Mouse (Mus musculus) limb, embryonic 10.5 days (tissue): ENCODE results near the gene Bid. TPM values are rescaled to one million over a fixed set of nuclear protein-coding genes. Genes with fewer than 3 reads are reported as not detected.
"Not testable (repeated sequence)": the region's sequence is repeated elsewhere in the genome, so short reads cannot be mapped to it uniquely, and the experiment has no call there.

ENCODE experiments used
- DNase-seq: peaks from one replicate; pipeline ENCODE4 v3.0.0-alpha.2; 2017; ENCODE audit warnings: low spot score
- H3K27ac ChIP-seq: fragments of 300-500 bp; sonication (generic); 2 replicates; pipeline ENCODE4 v1.5.1; 2016; ENCODE audit warnings: mild to moderate bottlenecking
- H3K27me3 ChIP-seq: fragments of 300-500 bp; sonication (generic); 2 replicates; pipeline ENCODE4 v1.6.1; 2016; ENCODE audit warnings: low read depth, mild to moderate bottlenecking; ENCODE audit not compliant: poor library complexity, severe bottlenecking
- H3K36me3 ChIP-seq: fragments of 300-500 bp; sonication (generic); 2 replicates; pipeline ENCODE4 v1.6.1; 2016; ENCODE audit warnings: mild to moderate bottlenecking, moderate library complexity
- H3K4me1 ChIP-seq: fragments of 300-500 bp; sonication (generic); 2 replicates; pipeline ENCODE4 v1.6.1; 2016
- H3K4me3 ChIP-seq: fragments of 300-500 bp; sonication (generic); 2 replicates; pipeline ENCODE4 v1.5.1; 2016; ENCODE audit warnings: mild to moderate bottlenecking, moderate library complexity
- H3K9me3 ChIP-seq: fragments of 300-500 bp; sonication (generic); replicated peaks from 2 replicates; pipeline ENCODE4 v1.6.1; 2016; ENCODE audit warnings: mild to moderate bottlenecking
- WGBS: fragments of 180-500 bp; shearing (Covaris S2); methylation state at CpG from one replicate; pipeline ENCODE4 v1.1.7; 2016; 5-methylcytosine and 5-hydroxymethylcytosine counted together
- polyA plus RNA-seq: library from polyadenylated mRNA; unstranded; fragments of >200 nt; fragmentation: Nextera tagmentation; extraction: Ambion mirVana; gene quantifications from 2 replicates; pipeline ENCODE4 v1.2.1, GENCODE M21; 2016

Gene Bid
- polyA plus RNA-seq, 1 experiment from 2014 or later = 14.8 TPM

DNA sequence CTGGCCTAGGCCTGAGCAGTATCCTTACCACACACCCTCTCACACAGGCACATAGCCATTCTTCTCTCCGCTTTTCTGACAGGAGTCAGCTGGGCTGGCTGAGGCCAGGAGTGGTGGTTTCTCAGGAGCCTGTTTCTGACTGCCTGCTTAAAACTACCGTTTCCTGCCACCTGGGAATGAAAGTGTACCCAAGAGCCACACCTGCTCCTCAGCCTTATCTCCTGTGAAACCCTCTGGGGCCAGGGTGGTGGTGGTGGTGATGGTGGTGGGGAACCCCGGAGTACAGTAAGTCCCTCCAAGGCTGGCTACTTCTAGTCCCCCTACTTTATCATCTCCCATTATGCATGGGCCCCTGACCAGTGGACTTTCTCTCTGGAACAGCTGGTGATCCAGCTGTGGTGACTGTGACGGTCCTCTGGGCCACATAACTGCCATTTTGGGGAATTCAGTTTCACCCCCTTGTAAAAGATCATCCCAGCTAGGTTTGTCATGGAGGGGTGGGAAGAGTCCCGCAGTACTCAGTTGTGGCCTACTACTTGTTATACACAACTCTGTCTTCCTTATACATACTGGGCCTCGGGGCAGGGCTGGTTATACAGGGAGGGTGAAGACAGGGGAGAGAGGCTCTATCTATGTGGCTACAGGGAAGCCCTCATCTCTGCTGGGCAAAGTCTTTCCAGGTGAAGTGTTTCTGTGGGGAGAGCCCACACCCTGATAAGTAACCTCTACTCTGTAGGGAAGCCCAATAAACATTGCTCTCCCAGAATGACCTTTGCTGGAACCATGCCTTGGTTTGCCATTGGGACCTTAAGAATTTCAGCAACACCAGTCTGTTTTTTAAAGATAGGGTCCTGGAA, 14.0 kb upstream of the Bid start:
- no peak overlapping the region for H3K27ac ChIP-seq
- H3K9me3 ChIP-seq = no peaks in the 10 kb centered on the region
- H3K4me1 ChIP-seq = no peaks in the 10 kb centered on the region
- no peak overlapping the region for H3K4me3 ChIP-seq
- DNase-seq = no peak
- peaks cover 21% of the 10 kb centered on the region for H3K36me3 ChIP-seq
- no peaks in the 10 kb centered on the region for H3K27me3 ChIP-seq
- WGBS = 81% methylated on average over 6 of the region's 6 CpGs

DNA sequence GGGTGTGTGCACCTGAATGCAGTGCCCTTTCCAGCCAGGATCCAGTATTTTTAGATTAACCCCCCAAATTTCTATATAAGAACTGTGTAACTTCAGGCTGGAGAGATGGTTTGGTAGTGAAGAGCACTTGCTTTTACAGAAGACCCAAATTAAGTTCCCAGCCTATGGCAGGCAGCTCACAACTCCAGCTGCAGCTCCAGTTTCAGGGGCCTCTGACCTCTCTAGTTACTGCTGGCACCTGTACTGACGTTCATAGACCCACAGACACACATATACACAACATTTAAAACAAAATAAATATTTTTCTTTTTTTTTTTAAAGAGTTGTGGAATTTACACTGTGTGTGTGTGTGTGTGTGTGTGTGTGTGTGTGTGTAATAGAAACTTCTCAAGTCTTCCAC, 12.8 kb upstream of the Bid start:
- WGBS = 60% methylated on average over 1 of the region's 1 CpGs
- no peaks in the 10 kb centered on the region for H3K4me1 ChIP-seq

DNA sequence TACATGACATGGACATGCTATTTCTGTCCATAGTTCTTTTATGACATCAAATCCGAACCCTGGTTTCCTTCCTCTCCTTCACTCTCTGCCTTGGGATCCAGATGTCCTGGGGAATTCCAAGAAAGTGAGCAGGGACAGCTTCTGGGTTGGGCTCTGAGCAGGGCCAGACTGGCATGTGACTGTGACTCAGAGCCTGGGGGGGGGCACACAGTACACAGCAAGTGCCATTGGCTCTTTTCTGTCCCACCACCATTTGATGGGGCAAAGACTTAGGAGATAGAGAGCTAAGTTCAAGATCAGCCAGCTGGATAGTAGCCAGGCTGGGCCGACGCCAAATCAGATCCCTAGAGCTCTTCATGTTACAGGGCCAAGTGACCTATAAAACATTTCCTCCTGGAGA, 11.1 kb upstream of the Bid start:
- WGBS = 76% methylated on average over 3 of the region's 3 CpGs
- no peak overlapping the region for H3K4me3 ChIP-seq
- H3K9me3 ChIP-seq = no peaks in the 10 kb centered on the region
- H3K4me1 ChIP-seq = no peaks in the 10 kb centered on the region
- H3K27ac ChIP-seq = no peak overlapping the region
- H3K36me3 ChIP-seq = peaks cover 11% of the 10 kb centered on the region
- DNase-seq = no peak
- H3K27me3 ChIP-seq = no peaks in the 10 kb centered on the region

More for the DNA sequence above, 12.8 kb upstream of the Bid start:
- Histone ChIP-seq H3K36me3 (peaks cover 20% of the 10 kb centered on the region), H3K27ac (no peak overlapping the region), H3K27me3 (no peaks in the 10 kb centered on the region), H3K4me3 (no peak overlapping the region), H3K9me3 (no peaks in the 10 kb centered on the region)
- DNase-seq = no peak

DNA sequence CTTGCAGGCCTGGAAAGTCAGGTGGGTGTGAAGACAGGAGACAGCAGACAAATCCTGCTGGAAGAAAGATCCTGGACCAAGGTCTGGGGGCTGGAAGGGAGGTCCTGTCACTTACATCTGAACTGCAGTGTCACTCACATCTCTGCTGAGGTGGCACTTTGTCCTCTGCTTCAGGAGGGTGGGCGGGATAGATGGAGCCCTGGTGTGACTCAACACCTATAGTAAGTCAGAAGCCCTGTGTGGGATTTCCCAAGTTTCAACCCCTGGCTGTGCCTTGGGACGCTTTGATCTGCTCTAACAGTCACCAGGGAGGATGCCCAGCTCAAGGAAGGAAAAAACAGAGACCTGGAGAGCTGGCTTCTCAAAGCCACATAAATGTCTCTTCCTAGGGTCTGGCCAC, 10.2 kb upstream of the Bid start:
- Histone ChIP-seq H3K27me3 (no peaks in the 10 kb centered on the region), H3K36me3 (peaks cover 2% of the 10 kb centered on the region; the same call in 1 of the 2 replicates), H3K27ac (no peak overlapping the region), H3K4me1 (no peaks in the 10 kb centered on the region), H3K4me3 (no peak overlapping the region), H3K9me3 (no peaks in the 10 kb centered on the region)
- DNase-seq = no peak
- 37% methylated on average over 2 of the region's 2 CpGs for WGBS

DNA sequence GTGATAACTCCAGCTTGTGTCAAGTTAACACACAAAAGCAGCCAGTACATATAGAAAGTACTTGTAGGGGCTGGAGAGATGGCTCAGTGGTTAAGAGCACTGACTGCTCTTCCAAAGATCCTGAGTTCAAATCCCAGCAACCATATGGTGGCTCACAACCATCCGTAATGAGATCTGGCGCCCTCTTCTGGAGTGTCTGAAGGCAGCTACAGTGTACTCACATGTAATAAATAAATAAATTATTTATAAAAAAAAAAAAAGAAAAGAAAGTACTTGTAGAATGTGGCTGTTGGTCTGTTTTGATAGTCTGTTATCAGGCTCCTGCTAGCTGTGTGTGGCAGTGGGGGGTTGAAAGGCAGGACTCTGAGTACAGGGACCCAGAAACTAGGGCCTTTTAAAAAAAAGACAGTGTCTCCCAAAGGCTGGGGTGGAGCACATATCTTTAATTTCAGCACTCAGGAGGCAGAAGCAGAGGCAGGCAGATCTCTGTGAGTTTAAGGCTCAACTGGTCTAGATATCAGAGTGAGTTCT, 8.2 kb upstream of the Bid start:
- not testable (repeated sequence) for H3K36me3 ChIP-seq, DNase-seq, H3K4me1 ChIP-seq, H3K27me3 ChIP-seq, H3K4me3 ChIP-seq, H3K27ac ChIP-seq, H3K9me3 ChIP-seq
- WGBS = 89% methylated on average over 2 of the region's 2 CpGs

DNA sequence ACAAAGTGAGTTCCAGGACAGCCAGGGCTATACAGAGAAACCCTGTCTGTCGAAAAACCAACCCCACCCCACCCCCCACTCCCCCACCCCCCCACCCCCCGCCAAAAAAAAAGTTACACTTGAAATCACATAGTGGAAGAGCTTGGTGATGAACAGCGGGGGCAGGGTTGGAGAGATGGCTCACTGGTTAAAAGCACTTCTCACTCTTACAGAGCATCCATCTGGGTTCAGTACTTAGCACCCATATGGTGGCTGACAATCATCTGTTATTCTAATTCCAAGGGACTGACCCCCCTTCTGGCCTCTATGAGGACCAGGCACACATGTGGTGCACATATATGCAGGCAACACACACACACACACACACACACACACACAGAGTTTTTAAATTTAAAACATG, 1.3 kb upstream of the Bid start:
- H3K27ac ChIP-seq = no peak overlapping the region
- 53% methylated on average over 3 of the region's 3 CpGs for WGBS

DNA sequence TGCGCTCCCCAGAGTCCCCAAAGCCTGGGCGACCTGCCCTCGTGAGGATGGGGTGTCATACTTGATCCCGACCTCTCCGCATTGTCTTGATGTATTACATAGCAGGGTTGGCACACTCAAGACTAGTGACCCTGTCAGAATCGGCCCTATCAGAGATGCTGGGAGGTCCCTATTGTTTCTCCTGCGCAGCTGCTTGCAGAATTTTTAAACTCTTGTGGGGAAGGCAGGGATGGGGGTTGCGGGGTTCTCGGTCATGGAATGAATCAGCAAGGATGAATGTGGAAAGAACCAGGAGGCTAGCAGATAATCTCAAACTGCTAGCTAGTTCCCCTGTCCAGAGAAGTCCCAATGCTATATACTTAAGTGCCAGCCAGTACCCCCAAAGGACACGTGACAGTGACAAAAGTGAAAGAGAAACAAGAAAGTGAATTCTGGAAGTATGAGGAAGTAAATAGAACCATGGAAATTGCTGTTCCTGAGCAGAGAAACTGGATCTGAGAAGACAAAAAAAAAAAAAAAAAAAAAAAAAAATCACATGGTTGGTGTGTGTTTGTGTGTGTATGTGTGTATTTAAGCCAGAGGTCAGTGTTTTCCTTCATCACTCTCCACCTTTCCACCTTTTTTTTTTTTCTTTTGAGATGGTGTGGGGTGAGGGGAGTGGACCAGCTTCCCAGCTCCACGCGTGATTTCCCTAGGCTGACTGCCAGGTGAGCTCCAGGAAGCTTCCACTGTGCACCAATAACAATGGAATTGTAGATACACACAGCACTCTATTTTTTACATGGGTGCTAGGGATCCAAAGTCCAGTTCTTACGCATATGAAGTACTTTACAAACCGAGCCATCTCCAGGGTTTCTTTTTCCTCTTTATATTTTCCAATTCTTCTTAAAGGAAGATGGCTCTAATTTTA, 574 bp upstream of the Bid start:
- peak overlapping the region; percentile 80 for H3K4me3 ChIP-seq
- not testable (repeated sequence) for H3K36me3 ChIP-seq, DNase-seq, H3K9me3 ChIP-seq
- H3K27me3 ChIP-seq = peaks cover 21% of the 10 kb centered on the region
- 24% methylated on average over 13 of the region's 14 CpGs for WGBS
- peak overlapping the region; percentile 74; the same call in 1 of the 2 replicates for H3K27ac ChIP-seq
- peaks cover 17% of the 10 kb centered on the region for H3K4me1 ChIP-seq

More for the DNA sequence above, 1.3 kb upstream of the Bid start:
- no peak for DNase-seq
- Histone ChIP-seq H3K27me3 (peaks cover 21% of the 10 kb centered on the region), H3K9me3 (no peaks in the 10 kb centered on the region), H3K4me3 (no peak overlapping the region), H3K4me1 (peaks cover 17% of the 10 kb centered on the region), H3K36me3 (no peaks in the 10 kb centered on the region)

DNA sequence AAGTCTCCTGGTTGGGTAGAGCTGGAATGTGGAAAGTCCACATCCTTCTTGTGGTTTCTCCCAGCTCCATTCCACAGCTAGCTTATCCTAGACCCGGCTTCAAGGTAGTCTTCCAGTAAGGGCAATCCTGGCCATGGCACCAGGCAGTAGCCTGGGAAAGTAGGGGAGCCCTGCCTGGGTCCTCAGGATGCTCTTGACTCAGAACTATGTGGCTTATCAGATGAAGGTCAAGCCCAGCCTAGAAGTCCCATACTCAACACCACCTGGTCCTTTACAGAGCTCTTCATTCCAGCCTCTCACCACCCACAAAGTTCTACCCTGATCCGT, 1.0 kb downstream of the Bid start:
- Histone ChIP-seq H3K4me1 (peaks cover 20% of the 10 kb centered on the region), H3K27ac (no peak overlapping the region), H3K36me3 (no peaks in the 10 kb centered on the region), H3K4me3 (no peak overlapping the region; the same call in none of the 2 replicates), H3K9me3 (no peaks in the 10 kb centered on the region), H3K27me3 (peaks cover 21% of the 10 kb centered on the region)
- 28% methylated on average over 2 of the region's 2 CpGs for WGBS
- DNase-seq = no peak

DNA sequence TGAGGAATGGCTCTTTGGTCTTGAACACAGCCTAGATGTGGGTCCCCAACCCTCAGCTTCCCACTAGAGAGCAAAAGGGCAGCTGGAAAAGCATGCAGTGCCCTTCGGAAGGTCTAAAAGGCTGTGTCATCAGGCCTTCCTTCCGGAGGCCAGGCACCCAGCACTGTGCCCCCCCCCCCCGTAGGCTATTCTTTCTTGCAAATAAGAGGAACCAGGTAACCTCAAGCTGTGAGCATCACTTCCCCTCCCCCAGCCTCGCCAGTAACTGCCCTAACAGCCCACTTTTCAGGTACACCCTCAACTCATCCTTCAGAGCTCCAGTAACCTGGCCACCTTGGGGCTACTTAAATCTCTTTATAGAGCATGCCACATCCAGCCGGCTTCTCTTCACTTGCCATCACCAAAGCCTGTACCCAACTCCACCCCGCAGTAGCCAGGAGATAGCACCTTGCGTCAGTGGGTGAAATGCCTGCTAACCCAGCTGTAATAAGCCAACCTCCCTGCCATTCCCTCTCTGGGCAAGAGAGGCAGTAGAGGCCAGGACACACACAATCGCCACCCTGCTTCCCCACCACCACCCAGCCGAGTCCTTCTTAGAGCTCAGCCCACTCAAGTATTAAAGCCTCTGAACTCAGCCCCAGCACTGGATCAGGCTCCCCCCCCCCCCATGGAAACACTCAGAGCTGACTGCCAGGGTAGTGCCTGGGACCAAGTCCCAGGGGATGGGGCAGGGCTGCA, 1.6 kb downstream of the Bid start:
- no peak overlapping the region for H3K27ac ChIP-seq
- peaks cover 21% of the 10 kb centered on the region for H3K27me3 ChIP-seq
- no peak overlapping the region; the same call in 1 of the 2 replicates for H3K4me3 ChIP-seq
- no peak for DNase-seq
- WGBS = 45% methylated on average over 9 of the region's 9 CpGs
- H3K36me3 ChIP-seq = no peaks in the 10 kb centered on the region
- peaks cover 20% of the 10 kb centered on the region for H3K4me1 ChIP-seq
- H3K9me3 ChIP-seq = no peaks in the 10 kb centered on the region

DNA sequence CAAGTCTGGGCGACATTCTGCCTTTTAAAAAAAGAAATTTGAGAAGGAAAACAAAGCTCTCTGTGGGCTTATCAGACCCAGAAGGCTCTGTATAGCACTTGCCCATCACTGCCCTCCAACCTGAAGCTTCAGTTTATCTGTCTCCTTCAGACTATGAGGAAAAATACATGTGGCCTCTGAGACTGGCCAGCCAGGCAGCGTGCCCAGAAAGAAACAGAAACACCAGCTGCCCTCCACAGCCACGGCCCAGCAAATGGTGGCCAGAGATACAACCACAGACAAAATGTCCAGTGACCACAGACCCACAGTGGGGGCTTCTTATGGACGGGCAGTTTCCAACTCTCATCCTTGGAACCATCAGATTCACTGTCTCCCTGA, 2.1 kb downstream of the Bid start:
- DNase-seq = no peak
- 84% methylated on average over 4 of the region's 4 CpGs for WGBS
- no peak overlapping the region for H3K27ac ChIP-seq
- no peaks in the 10 kb centered on the region for H3K9me3 ChIP-seq
- H3K4me1 ChIP-seq = peaks cover 20% of the 10 kb centered on the region
- H3K27me3 ChIP-seq = peaks cover 21% of the 10 kb centered on the region
- H3K36me3 ChIP-seq = no peaks in the 10 kb centered on the region
- no peak overlapping the region for H3K4me3 ChIP-seq

DNA sequence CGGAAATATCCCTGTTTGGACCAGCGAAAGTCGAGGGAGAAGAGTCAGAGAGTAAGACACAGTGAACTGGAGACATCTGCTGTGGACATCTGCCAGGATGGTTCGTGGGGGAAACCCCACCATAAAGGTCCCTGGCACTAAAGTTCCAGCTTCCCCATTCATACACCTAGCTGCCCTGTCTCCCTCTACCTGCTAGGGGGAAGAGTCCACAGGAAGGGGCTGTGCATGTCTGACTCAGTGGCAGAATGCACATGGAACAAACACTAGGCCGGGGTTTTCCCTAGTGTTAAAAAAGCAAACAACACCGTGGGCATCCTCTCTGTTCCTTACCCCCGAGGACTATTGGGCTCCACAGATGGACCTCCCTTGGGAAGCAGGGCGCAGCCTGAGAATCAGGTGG, 2.9 kb downstream of the Bid start:
- H3K4me1 ChIP-seq = peaks cover 20% of the 10 kb centered on the region
- H3K4me3 ChIP-seq = no peak overlapping the region
- 86% methylated on average over 8 of the region's 8 CpGs for WGBS
- DNase-seq = no peak
- no peak overlapping the region for H3K27ac ChIP-seq
- H3K36me3 ChIP-seq = no peaks in the 10 kb centered on the region
- peaks cover 21% of the 10 kb centered on the region for H3K27me3 ChIP-seq
- H3K9me3 ChIP-seq = no peaks in the 10 kb centered on the region

DNA sequence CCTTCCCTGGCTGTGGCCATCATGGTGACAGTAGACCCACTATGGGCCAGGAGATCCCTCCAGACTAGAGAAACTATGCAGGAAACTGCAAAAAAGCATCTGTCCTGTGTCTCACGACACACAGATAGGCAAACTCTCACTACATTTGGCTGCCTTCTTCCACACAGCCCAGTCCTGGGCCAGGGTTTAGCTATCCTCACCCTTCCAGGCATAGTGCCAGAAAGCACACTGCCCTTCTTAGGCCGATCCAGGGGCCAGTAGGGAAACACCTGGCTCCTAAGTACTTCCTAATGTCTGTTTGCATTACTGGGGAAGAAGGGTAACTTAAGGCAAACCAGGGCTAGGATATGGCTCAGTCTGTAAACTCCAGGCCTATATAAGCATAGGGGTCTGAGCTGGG, 3.7 kb downstream of the Bid start:
- H3K4me1 ChIP-seq = peaks cover 20% of the 10 kb centered on the region
- DNase-seq = no peak
- no peaks in the 10 kb centered on the region for H3K36me3 ChIP-seq
- WGBS = 65% methylated on average over 2 of the region's 2 CpGs
- H3K4me3 ChIP-seq = no peak overlapping the region
- H3K27ac ChIP-seq = no peak overlapping the region
- H3K9me3 ChIP-seq = no peaks in the 10 kb centered on the region
- H3K27me3 ChIP-seq = peaks cover 21% of the 10 kb centered on the region
